Mouse (Mus musculus) embryonic facial prominence, embryonic 15.5 days (tissue): ENCODE results near the gene Edil3. TPM values are rescaled to one million over a fixed set of nuclear protein-coding genes. Genes with fewer than 3 reads are reported as not detected.

Source experiments
- ATAC-seq: fragments of 200-750 bp; cut with Nextera tagmentation; 2 replicates; pipeline ENCODE4 v1.8.0; 2017; ENCODE audit warnings: low read depth, moderate TSS enrichment; ENCODE audit not compliant: insufficient number of reproducible peaks, low FRiP score, low TSS enrichment
- H3K27ac ChIP-seq: fragments of 300-500 bp; sonication (generic); replicated peaks from 2 replicates; pipeline ENCODE4 v1.5.1; 2015; ENCODE audit warnings: mild to moderate bottlenecking, inconsistent platforms
- H3K27me3 ChIP-seq: fragments of 300-500 bp; sonication (generic); 2 replicates; pipeline ENCODE4 v1.6.1; 2015; ENCODE audit warnings: inconsistent platforms
- H3K36me3 ChIP-seq: fragments of 300-500 bp; sonication (generic); 2 replicates; pipeline ENCODE4 v1.6.1; 2015; ENCODE audit warnings: mild to moderate bottlenecking, inconsistent platforms
- H3K4me1 ChIP-seq: fragments of 300-500 bp; sonication (generic); 2 replicates; pipeline ENCODE4 v1.6.1; 2015; ENCODE audit warnings: inconsistent platforms
- H3K4me2 ChIP-seq: fragments of 300-500 bp; sonication (generic); replicated peaks from 2 replicates; pipeline ENCODE4 v1.6.1; 2015; ENCODE audit warnings: mild to moderate bottlenecking, inconsistent platforms
- H3K4me3 ChIP-seq: fragments of 300-500 bp; sonication (generic); replicated peaks from 2 replicates; pipeline ENCODE4 v1.5.1; 2015; ENCODE audit warnings: mild to moderate bottlenecking, inconsistent platforms
- H3K9ac ChIP-seq: fragments of 300-500 bp; sonication (generic); 2 replicates; pipeline ENCODE4 v1.6.1; 2015; ENCODE audit warnings: inconsistent platforms
- H3K9me3 ChIP-seq: fragments of 300-500 bp; sonication (generic); replicated peaks from 2 replicates; pipeline ENCODE4 v1.6.1; 2016; ENCODE audit warnings: inconsistent platforms
- WGBS: fragments of 180-500 bp; shearing (Covaris S2); methylation state at CpG from one replicate; pipeline ENCODE4 v1.1.7; 2015; 5-methylcytosine and 5-hydroxymethylcytosine counted together
- polyA plus RNA-seq: library from polyadenylated mRNA; unstranded; fragments of >200 nt; fragmentation: Nextera tagmentation; extraction: Ambion mirVana; gene quantifications from 2 replicates; pipeline ENCODE4 v1.2.1, GENCODE M21; 2015

The Edil3 gene
- polyA plus RNA-seq, 1 experiment from 2014 or later, result 16.0 TPM

DNA sequence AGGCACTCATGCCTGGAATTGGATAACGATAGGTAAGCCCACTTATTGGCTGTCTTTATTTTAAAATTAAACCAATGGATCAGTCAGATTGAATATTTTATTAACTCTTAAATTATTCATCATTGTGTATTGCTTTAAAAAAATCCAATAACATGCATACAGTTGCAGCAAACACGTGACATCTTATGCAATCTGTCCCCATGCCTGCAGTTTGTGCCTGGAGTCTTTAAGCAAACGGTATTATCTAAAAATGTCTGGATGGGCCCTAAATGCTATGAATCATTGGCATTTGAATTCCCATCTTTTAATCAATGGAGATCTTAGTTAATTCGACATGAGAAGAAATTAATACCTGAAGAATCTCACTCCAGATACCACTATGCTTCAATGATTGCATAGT is 3.2 kb downstream of the Edil3 start:
- Histone ChIP-seq H3K27ac (no peak overlapping the region), H3K9ac (no peak overlapping the region), H3K4me1 (no peaks in the 10 kb centered on the region; the same call in 1 of the 2 replicates), H3K27me3 (no peaks in the 10 kb centered on the region), H3K9me3 (no peaks in the 10 kb centered on the region), H3K4me2 (0 out of 2 replicates have a peak overlapping the region, but pooled peaks have one; percentile 93), H3K36me3 (no peaks in the 10 kb centered on the region), H3K4me3 (no peak overlapping the region)
- ATAC-seq, result no peak
- WGBS, result 32% methylated on average over 4 of the region's 4 CpGs

GRCm38 (mm10) chr13:88828362-88828761 is 7.1 kb downstream of the Edil3 start:
- Histone ChIP-seq H3K4me1 (no peaks in the 10 kb centered on the region), H3K36me3 (no peaks in the 10 kb centered on the region), H3K27ac (no peak overlapping the region), H3K9ac (no peak overlapping the region), H3K4me3 (no peak overlapping the region), H3K9me3 (no peaks in the 10 kb centered on the region), H3K4me2 (0 out of 2 replicates have a peak overlapping the region, but pooled peaks have one; percentile 0), H3K27me3 (no peaks in the 10 kb centered on the region)
- WGBS, result 41% methylated on average over 10 of the region's 10 CpGs
- no peak for ATAC-seq

DNA sequence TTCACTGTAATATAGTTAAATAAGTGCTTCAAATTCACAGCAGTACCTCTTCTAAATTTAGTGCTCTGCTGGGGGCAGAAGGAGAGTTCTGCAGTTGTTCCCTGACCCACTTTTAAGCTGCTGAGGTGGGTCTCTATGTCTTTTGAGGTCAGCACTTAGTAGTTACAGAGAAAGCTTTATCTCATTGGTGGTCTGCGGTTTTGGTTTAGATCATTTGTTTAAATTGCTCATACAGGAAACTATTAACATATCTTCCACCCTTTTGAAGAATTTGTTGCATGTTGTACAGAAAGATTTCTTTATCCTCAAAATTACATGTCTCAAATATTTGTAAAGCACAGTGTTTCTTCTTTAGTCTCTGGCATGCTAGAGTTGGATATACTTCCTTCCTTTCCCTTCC is 12.5 kb downstream of the Edil3 start:
- 67% methylated on average over 1 of the region's 1 CpGs for WGBS

GRCm38 (mm10) chr13:88849739-88850138 is 28.5 kb downstream of the Edil3 start:
- Histone ChIP-seq H3K36me3 (no peaks in the 10 kb centered on the region), H3K4me2 (no peak overlapping the region), H3K4me1 (no peaks in the 10 kb centered on the region), H3K4me3 (no peak overlapping the region), H3K27ac (no peak overlapping the region), H3K9me3 (no peaks in the 10 kb centered on the region), H3K9ac (no peak overlapping the region), H3K27me3 (no peaks in the 10 kb centered on the region)
- ATAC-seq, result no peak
- 81% methylated on average over 4 of the region's 4 CpGs for WGBS

More for the DNA sequence above, 12.5 kb downstream of the Edil3 start:
- Histone ChIP-seq H3K4me3 (no peak overlapping the region), H3K36me3 (no peaks in the 10 kb centered on the region), H3K27ac (no peak overlapping the region), H3K4me2 (no peak overlapping the region), H3K27me3 (no peaks in the 10 kb centered on the region), H3K9me3 (no peaks in the 10 kb centered on the region), H3K4me1 (no peaks in the 10 kb centered on the region), H3K9ac (no peak overlapping the region)
- ATAC-seq, result no peak

DNA sequence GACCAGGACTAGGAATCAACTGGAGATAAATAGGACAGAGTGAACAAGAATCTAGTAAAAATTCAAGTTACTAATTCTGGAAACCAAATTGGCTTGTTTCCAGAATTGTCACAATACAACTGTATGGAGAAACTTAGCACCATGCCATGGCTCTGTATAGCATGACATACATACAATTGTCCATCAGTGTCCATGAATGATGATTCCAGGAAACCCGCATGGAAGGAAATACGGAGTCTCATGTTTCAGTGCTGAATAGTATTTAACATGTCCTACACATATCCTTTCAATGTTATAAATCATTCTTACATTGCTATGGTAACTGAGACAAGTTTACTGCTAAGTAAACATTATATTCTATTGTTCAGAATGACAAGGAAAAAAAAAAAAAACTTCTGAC is 58.7 kb downstream of the Edil3 start:
- no peak for ATAC-seq
- Histone ChIP-seq H3K27me3 (no peaks in the 10 kb centered on the region), H3K36me3 (no peaks in the 10 kb centered on the region), H3K27ac (no peak overlapping the region), H3K4me2 (no peak overlapping the region), H3K9ac (no peak overlapping the region), H3K9me3 (no peaks in the 10 kb centered on the region), H3K4me1 (no peaks in the 10 kb centered on the region), H3K4me3 (no peak overlapping the region)
- 83% methylated on average over 2 of the region's 2 CpGs for WGBS

DNA sequence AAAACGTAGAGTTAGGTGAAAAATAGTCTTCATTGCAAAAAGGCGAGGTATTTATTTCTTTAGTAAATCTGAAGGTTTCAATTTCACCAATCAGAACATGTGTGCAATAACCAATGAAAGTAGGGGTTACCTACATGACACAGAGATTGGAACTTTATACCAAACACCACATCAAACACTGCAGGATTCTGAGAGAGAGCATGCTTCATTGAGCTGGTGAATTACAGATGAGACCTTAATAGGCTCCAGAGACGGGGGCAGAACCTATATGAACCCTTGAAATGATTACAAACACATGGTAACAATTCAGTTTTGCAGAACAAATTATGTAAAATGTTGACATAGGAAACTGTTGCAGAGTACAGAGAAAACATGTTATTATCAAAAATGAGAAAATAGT is 69.5 kb downstream of the Edil3 start:
- WGBS, result 41% methylated on average over 3 of the region's 3 CpGs
- H3K4me2 ChIP-seq, result no peak overlapping the region
- no peaks in the 10 kb centered on the region for H3K27me3 ChIP-seq
- no peaks in the 10 kb centered on the region for H3K9me3 ChIP-seq
- no peaks in the 10 kb centered on the region for H3K36me3 ChIP-seq
- no peak for ATAC-seq
- H3K9ac ChIP-seq, result no peak overlapping the region
- no peaks in the 10 kb centered on the region for H3K4me1 ChIP-seq
- H3K27ac ChIP-seq, result no peak overlapping the region
- no peak overlapping the region for H3K4me3 ChIP-seq

DNA sequence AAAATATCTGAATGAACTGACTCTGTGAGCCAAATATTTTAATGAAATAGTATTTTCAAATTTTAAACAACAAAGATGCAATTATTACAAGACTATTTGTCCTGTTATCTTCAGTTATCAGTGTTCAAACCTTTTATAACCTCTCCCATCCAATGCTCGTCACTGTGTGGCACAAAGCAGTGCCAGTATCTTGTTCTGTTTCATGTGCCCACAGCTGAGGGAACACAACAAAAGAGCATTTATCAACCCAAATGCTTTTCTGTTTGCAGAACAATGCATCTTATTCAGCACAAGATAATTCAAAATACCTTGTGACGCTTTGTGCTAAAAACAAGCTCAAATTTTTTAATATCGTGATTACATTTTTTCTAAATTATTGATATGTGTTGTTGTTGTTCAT is 78.8 kb downstream of the Edil3 start:
- no peaks in the 10 kb centered on the region for H3K36me3 ChIP-seq
- no peak overlapping the region for H3K27ac ChIP-seq
- H3K4me3 ChIP-seq, result no peak overlapping the region
- H3K4me1 ChIP-seq, result no peaks in the 10 kb centered on the region
- no peak overlapping the region for H3K4me2 ChIP-seq
- no peak overlapping the region for H3K9ac ChIP-seq
- WGBS, result 88% methylated on average over 3 of the region's 3 CpGs
- no peak for ATAC-seq
- H3K9me3 ChIP-seq, result no peaks in the 10 kb centered on the region
- H3K27me3 ChIP-seq, result no peaks in the 10 kb centered on the region

- Histone ChIP-seq H3K4me1 (no peaks in the 10 kb centered on the region), H3K9ac (no peak overlapping the region), H3K27ac (no peak overlapping the region), H3K36me3 (no peaks in the 10 kb centered on the region), H3K4me2 (no peak overlapping the region), H3K27me3 (no peaks in the 10 kb centered on the region), H3K4me3 (no peak overlapping the region), H3K9me3 (no peaks in the 10 kb centered on the region)
- WGBS, result 88% methylated on average over 1 of the region's 1 CpGs
- no peak for ATAC-seq
These were observed 86.1 kb downstream of the Edil3 start for GRCm38 (mm10) chr13:88907405-88907804.

- H3K4me2 ChIP-seq, result no peak overlapping the region
- no peak overlapping the region for H3K4me3 ChIP-seq
- H3K27ac ChIP-seq, result no peak overlapping the region
- no peaks in the 10 kb centered on the region for H3K36me3 ChIP-seq
- ATAC-seq, result no peak
- no peak overlapping the region for H3K9ac ChIP-seq
- no peaks in the 10 kb centered on the region for H3K9me3 ChIP-seq
- no peaks in the 10 kb centered on the region for H3K27me3 ChIP-seq
- no peaks in the 10 kb centered on the region for H3K4me1 ChIP-seq
- 35% methylated on average over 1 of the region's 1 CpGs for WGBS
These were observed 86.9 kb downstream of the Edil3 start for GRCm38 (mm10) chr13:88908187-88908586.

GRCm38 (mm10) chr13:88916503-88916902 is 95.2 kb downstream of the Edil3 start:
- Histone ChIP-seq H3K9me3 (no peaks in the 10 kb centered on the region), H3K9ac (no peak overlapping the region), H3K4me3 (no peak overlapping the region), H3K27ac (no peak overlapping the region), H3K4me2 (no peak overlapping the region), H3K36me3 (no peaks in the 10 kb centered on the region), H3K27me3 (no peaks in the 10 kb centered on the region), H3K4me1 (no peaks in the 10 kb centered on the region)
- 44% methylated on average over 2 of the region's 2 CpGs for WGBS
- no peak for ATAC-seq

DNA sequence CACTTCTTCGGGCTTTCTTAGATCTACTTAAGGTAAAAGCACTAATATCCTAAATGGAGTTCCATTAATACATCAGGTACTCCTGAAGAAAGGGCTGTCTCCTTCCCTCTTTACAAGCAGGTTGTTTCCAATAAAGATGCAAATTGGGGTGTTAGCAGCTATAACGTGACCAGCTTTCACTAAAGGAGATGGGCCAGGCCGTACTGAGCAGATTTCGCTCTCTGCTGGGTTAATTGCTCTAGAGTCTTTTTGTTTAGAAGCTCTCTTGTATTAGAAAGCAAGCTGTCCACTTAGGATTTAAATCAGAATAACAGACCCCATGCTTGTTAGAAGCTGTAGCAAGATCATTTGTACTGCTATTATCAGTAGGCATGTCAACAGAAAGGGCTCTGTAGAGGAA is 108.4 kb downstream of the Edil3 start:
- ATAC-seq, result no peak
- H3K4me3 ChIP-seq, result no peak overlapping the region
- H3K27me3 ChIP-seq, result no peaks in the 10 kb centered on the region
- H3K4me2 ChIP-seq, result no peak overlapping the region
- H3K27ac ChIP-seq, result no peak overlapping the region
- no peaks in the 10 kb centered on the region for H3K36me3 ChIP-seq
- H3K9me3 ChIP-seq, result no peaks in the 10 kb centered on the region
- no peak overlapping the region for H3K9ac ChIP-seq
- no peaks in the 10 kb centered on the region for H3K4me1 ChIP-seq
- WGBS, result 71% methylated on average over 4 of the region's 4 CpGs

DNA sequence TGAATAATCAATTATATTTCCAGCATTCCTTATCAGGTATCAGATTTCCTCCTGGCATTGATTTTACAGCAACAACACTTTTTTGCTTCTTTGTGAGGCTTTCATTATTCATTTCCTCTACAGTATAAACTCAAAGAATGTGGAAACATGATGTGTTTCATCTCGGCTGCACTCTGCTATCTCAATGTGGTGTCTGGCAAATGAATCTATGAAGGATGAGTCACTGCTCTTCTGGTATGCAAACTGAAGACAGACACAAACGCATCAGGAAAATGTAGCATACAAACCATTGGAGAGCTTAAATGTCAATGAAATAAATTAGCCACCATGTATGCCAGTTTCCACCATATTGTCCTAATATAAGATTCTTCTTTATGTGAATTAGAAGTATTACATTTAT is 117.3 kb downstream of the Edil3 start:
- H3K9me3 ChIP-seq, result no peaks in the 10 kb centered on the region
- H3K4me1 ChIP-seq, result no peaks in the 10 kb centered on the region
- H3K27ac ChIP-seq, result no peak overlapping the region
- H3K27me3 ChIP-seq, result no peaks in the 10 kb centered on the region
- no peak overlapping the region for H3K4me2 ChIP-seq
- no peaks in the 10 kb centered on the region for H3K36me3 ChIP-seq
- 53% methylated on average over 2 of the region's 2 CpGs for WGBS
- H3K4me3 ChIP-seq, result no peak overlapping the region
- ATAC-seq, result no peak
- H3K9ac ChIP-seq, result no peak overlapping the region
